Mouse (Mus musculus): ENCODE results near the gene Marveld3. TPM values are rescaled to one million over a fixed set of nuclear protein-coding genes. Genes with fewer than 3 reads are reported as not detected.

Marveld3 gene
- polyA plus RNA-seq, 1 experiment from 2014 or later = 3.2 TPM

- no peak overlapping the region for H3K4me2 ChIP-seq (replicated peaks; ENCODE audit: low read depth)
- H3K27ac ChIP-seq (replicated peaks) = no peak overlapping the region
- no peak overlapping the region for H3K4me3 ChIP-seq (ENCODE audit: low read depth, low read length)
- 37% methylated on average over 9 of the region's 9 CpGs for WGBS
- H3K9me3 ChIP-seq (ENCODE audit: control insufficient read depth, low read length) = no peaks in the 10 kb centered on the region
- ATAC-seq (ENCODE audit: low FRiP score, low TSS enrichment) (peak; percentile 67), DNase-seq (ENCODE audit: low spot score) (no peak)
- H3K36me3 ChIP-seq (ENCODE audit: control insufficient read depth, insufficient read depth, low read length) = peaks cover 2% of the 10 kb centered on the region; the same call in 1 of the 2 replicates
- no peaks in the 10 kb centered on the region for H3K4me1 ChIP-seq (replicated peaks; ENCODE audit: control insufficient read depth, insufficient read depth)
- no peak overlapping the region for H3K9ac ChIP-seq (ENCODE audit: low read length)
- H3K27me3 ChIP-seq (ENCODE audit: control insufficient read depth, insufficient read depth, low read length) = no peaks in the 10 kb centered on the region
- no peak for TF ChIP-seq CTCF (IDR thresholded peaks at IDR 0.05; ENCODE audit: low read depth)
- no peak for TF ChIP-seq EP300 (optimal IDR thresholded peaks at IDR 0.05)
Observed at GRCm38 (mm10) chr8:109945153-109945632, 16.8 kb downstream of the Marveld3 start.

- H3K27ac ChIP-seq (replicated peaks) = no peak overlapping the region
- ATAC-seq (ENCODE audit: low FRiP score, low TSS enrichment) (no peak), DNase-seq (ENCODE audit: low spot score) (no peak)
- H3K4me1 ChIP-seq (replicated peaks; ENCODE audit: control insufficient read depth, insufficient read depth) = no peaks in the 10 kb centered on the region
- H3K4me2 ChIP-seq (replicated peaks; ENCODE audit: low read depth) = no peak overlapping the region
- peaks cover 12% of the 10 kb centered on the region; the same call in 1 of the 2 replicates for H3K36me3 ChIP-seq (ENCODE audit: control insufficient read depth, insufficient read depth, low read length)
- H3K9ac ChIP-seq (ENCODE audit: low read length) = no peak overlapping the region
- no peaks in the 10 kb centered on the region for H3K9me3 ChIP-seq (ENCODE audit: control insufficient read depth, low read length)
- no peak for TF ChIP-seq CTCF (IDR thresholded peaks at IDR 0.05; ENCODE audit: low read depth)
- TF ChIP-seq EP300 (optimal IDR thresholded peaks at IDR 0.05) = no peak
- no peak overlapping the region for H3K4me3 ChIP-seq (ENCODE audit: low read depth, low read length)
- WGBS = 64% methylated on average over 2 of the region's 2 CpGs
- no peaks in the 10 kb centered on the region for H3K27me3 ChIP-seq (ENCODE audit: control insufficient read depth, insufficient read depth, low read length)
Observed at GRCm38 (mm10) chr8:109941606-109942360, 20.2 kb downstream of the Marveld3 start.

GRCm38 (mm10) chr8:109920406-109921390 lies 41.3 kb downstream of the Marveld3 start:
- no peak overlapping the region for H3K27ac ChIP-seq (replicated peaks)
- H3K4me3 ChIP-seq (ENCODE audit: low read depth, low read length) = no peak overlapping the region
- H3K9ac ChIP-seq (ENCODE audit: low read length) = no peak overlapping the region
- no peaks in the 10 kb centered on the region for H3K27me3 ChIP-seq (ENCODE audit: control insufficient read depth, insufficient read depth, low read length)
- no peaks in the 10 kb centered on the region for H3K9me3 ChIP-seq (ENCODE audit: control insufficient read depth, low read length)
- TF ChIP-seq CTCF (IDR thresholded peaks at IDR 0.05; ENCODE audit: low read depth) (no peak), EP300 (optimal IDR thresholded peaks at IDR 0.05) (no peak)
- 59% methylated on average over 8 of the region's 8 CpGs for WGBS
- DNase-seq (ENCODE audit: low spot score) (no peak), ATAC-seq (ENCODE audit: low FRiP score, low TSS enrichment) (0 out of 2 replicates have a peak, but pooled peaks have one; percentile 40)
- H3K4me2 ChIP-seq (replicated peaks; ENCODE audit: low read depth) = no peak overlapping the region
- no peaks in the 10 kb centered on the region for H3K4me1 ChIP-seq (replicated peaks; ENCODE audit: control insufficient read depth, insufficient read depth)
- peaks cover 6% of the 10 kb centered on the region; the same call in 1 of the 2 replicates for H3K36me3 ChIP-seq (ENCODE audit: control insufficient read depth, insufficient read depth, low read length)

GRCm38 (mm10) chr8:109917277-109917676 lies 44.7 kb downstream of the Marveld3 start:
- Histone ChIP-seq H3K4me3 (ENCODE audit: low read depth, low read length) (no peak overlapping the region), H3K4me2 (replicated peaks; ENCODE audit: low read depth) (no peak overlapping the region), H3K4me1 (replicated peaks; ENCODE audit: control insufficient read depth, insufficient read depth) (no peaks in the 10 kb centered on the region), H3K27me3 (ENCODE audit: control insufficient read depth, insufficient read depth, low read length) (no peaks in the 10 kb centered on the region), H3K9me3 (ENCODE audit: control insufficient read depth, low read length) (no peaks in the 10 kb centered on the region), H3K36me3 (ENCODE audit: control insufficient read depth, insufficient read depth, low read length) (peaks cover 8% of the 10 kb centered on the region; the same call in 1 of the 2 replicates), H3K27ac (replicated peaks) (no peak overlapping the region), H3K9ac (ENCODE audit: low read length) (no peak overlapping the region)
- TF ChIP-seq EP300 (optimal IDR thresholded peaks at IDR 0.05) (no peak), CTCF (IDR thresholded peaks at IDR 0.05; ENCODE audit: low read depth) (peak; percentile 89)
- ATAC-seq (ENCODE audit: low FRiP score, low TSS enrichment) = peak; percentile 71; the same call in 1 of the 2 replicates
- WGBS = 48% methylated on average over 4 of the region's 4 CpGs
- DNase-seq (ENCODE audit: low spot score) = peak; percentile 62

- WGBS = 94% methylated on average over 4 of the region's 4 CpGs
- Histone ChIP-seq H3K27me3 (ENCODE audit: control insufficient read depth, insufficient read depth, low read length) (no peaks in the 10 kb centered on the region), H3K4me3 (ENCODE audit: low read depth, low read length) (no peak overlapping the region), H3K9ac (ENCODE audit: low read length) (no peak overlapping the region), H3K4me2 (replicated peaks; ENCODE audit: low read depth) (no peak overlapping the region), H3K36me3 (ENCODE audit: control insufficient read depth, insufficient read depth, low read length) (peaks cover 6% of the 10 kb centered on the region; the same call in 1 of the 2 replicates), H3K9me3 (ENCODE audit: control insufficient read depth, low read length) (no peaks in the 10 kb centered on the region), H3K27ac (replicated peaks) (no peak overlapping the region), H3K4me1 (replicated peaks; ENCODE audit: control insufficient read depth, insufficient read depth) (no peaks in the 10 kb centered on the region)
- ATAC-seq (ENCODE audit: low FRiP score, low TSS enrichment) (no peak), DNase-seq (ENCODE audit: low spot score) (no peak)
- TF ChIP-seq CTCF (IDR thresholded peaks at IDR 0.05; ENCODE audit: low read depth) = no peak
- TF ChIP-seq EP300 (optimal IDR thresholded peaks at IDR 0.05) = no peak
Observed at GRCm38 (mm10) chr8:109907376-109907775, 54.6 kb downstream of the Marveld3 start.

Measured in stomach, postnatal 0 days (tissue).